Mouse (Mus musculus) lung, adult 2 months (tissue): Measurements from ENCODE around the gene Tcl1b1. TPM values are rescaled to one million over a fixed set of nuclear protein-coding genes. Genes with fewer than 3 reads are reported as not detected.
A peak's percentile ranks its signal among the peaks of the same experiment; 100 is the strongest.
"Not testable (repeated sequence)": the region's sequence is repeated elsewhere in the genome, so short reads cannot be mapped to it uniquely, and the experiment has no call there.

Source experiments
- DNase-seq: peaks from one replicate; pipeline ENCODE4 v3.0.0; 2022
- H3K4me1 ChIP-seq: fragments of 200-500 bp; 2 replicates; pipeline ENCODE4 v1.6.1; 2011; ENCODE audit warnings: low read length; ENCODE audit not compliant: control insufficient read depth, insufficient read depth
- H3K4me3 ChIP-seq: fragments of 200-500 bp; replicated peaks from 2 replicates; pipeline ENCODE3; 2011; ENCODE audit warnings: low read depth, mild to moderate bottlenecking, control low read depth, low read length; ENCODE audit errors: extremely low read depth
- CTCF ChIP-seq: fragments of 200-500 bp; IDR thresholded peaks from 2 replicates; pipeline ENCODE4 v1.5.1; 2011; ENCODE audit warnings: mild to moderate bottlenecking, low read length, control low read depth; ENCODE audit not compliant: insufficient read depth
- POLR2A ChIP-seq: fragments of 200-500 bp; IDR thresholded peaks from 2 replicates; pipeline ENCODE4 v1.6.1; 2011; ENCODE audit warnings: low read depth, mild to moderate bottlenecking, control low read depth, low read length, borderline replicate concordance; ENCODE audit errors: extremely low read depth
- WGBS: fragments of 180-500 bp; shearing (Covaris S2); methylation state at CpG from one replicate; pipeline ENCODE4 v1.1.7; 2018; 5-methylcytosine and 5-hydroxymethylcytosine counted together
- polyA plus RNA-seq: library from polyadenylated mRNA; depleted of rRNA; stranded (reverse); fragments of >200 nt; gene quantifications from 2 replicates; pipeline ENCODE4 v1.2.3, GENCODE M21; 2012

The Tcl1b1 gene
- polyA plus RNA-seq, 1 experiment = not detected

- TF ChIP-seq CTCF = no peak
- TF ChIP-seq POLR2A = no peak
- H3K4me1 ChIP-seq = no peaks in the 10 kb centered on the region
- no peak overlapping the region for H3K4me3 ChIP-seq
- WGBS = 91% methylated on average over 3 of the region's 3 CpGs
- DNase-seq = no peak
These were observed 16.4 kb upstream of the Tcl1b1 start for GRCm38 (mm10) chr12:105143096-105143495.

GRCm38 (mm10) chr12:105144928-105145327 lies 14.6 kb upstream of the Tcl1b1 start:
- not testable (repeated sequence) for DNase-seq, H3K4me1 ChIP-seq, H3K4me3 ChIP-seq
- WGBS = 13% methylated on average over 1 of the region's 1 CpGs

GRCm38 (mm10) chr12:105145714-105146113 lies 13.8 kb upstream of the Tcl1b1 start, which contains the start of gene Tcl1b2:
Gene Tcl1b2 (plus strand): TSS chr12:105146014.
- DNase-seq = no peak
- TF ChIP-seq CTCF (no peak), POLR2A (no peak)
- Histone ChIP-seq H3K4me3 (no peak within 1 kb of the TSS), H3K4me1 (no peaks in the 10 kb centered on the region)
- WGBS = 57% methylated on average over 3 of the region's 3 CpGs

GRCm38 (mm10) chr12:105155286-105155685 lies 4.2 kb upstream of the Tcl1b1 start:
- 42% methylated on average over 4 of the region's 4 CpGs for WGBS
- DNase-seq, H3K4me1 ChIP-seq, H3K4me3 ChIP-seq: not testable (repeated sequence)

GRCm38 (mm10) chr12:105158842-105159241 lies 648 bp upstream of the Tcl1b1 start:
- Histone ChIP-seq H3K4me1 (no peaks in the 10 kb centered on the region), H3K4me3 (no peak overlapping the region)
- no peak for TF ChIP-seq POLR2A
- TF ChIP-seq CTCF = no peak
- 44% methylated on average over 6 of the region's 6 CpGs for WGBS
- DNase-seq = no peak

- WGBS = 45% methylated on average over 3 of the region's 3 CpGs
- Histone ChIP-seq H3K4me3 (no peak overlapping the region), H3K4me1 (no peaks in the 10 kb centered on the region)
- no peak for TF ChIP-seq POLR2A
- no peak for DNase-seq
These were observed 7.2 kb downstream of the Tcl1b1 start for GRCm38 (mm10) chr12:105166734-105167133.

- TF ChIP-seq CTCF = no peak
- no peak for TF ChIP-seq POLR2A
- Histone ChIP-seq H3K4me3 (no peak overlapping the region), H3K4me1 (no peaks in the 10 kb centered on the region)
- WGBS = 60% methylated on average over 2 of the region's 2 CpGs
- DNase-seq = no peak
These were observed 13.9 kb downstream of the Tcl1b1 start for GRCm38 (mm10) chr12:105173366-105173765.

GRCm38 (mm10) chr12:105174318-105174717 lies 14.8 kb downstream of the Tcl1b1 start:
- not testable (repeated sequence) for H3K4me3 ChIP-seq, H3K4me1 ChIP-seq
- 17% methylated on average over 2 of the region's 2 CpGs for whole genome bisulfite sequencing
- DNase-seq = peak; percentile 46

GRCm38 (mm10) chr12:105176044-105176443 lies 16.6 kb downstream of the Tcl1b1 start, which contains the start of gene Tcl1b5:
Gene Tcl1b5 (plus strand): TSS chr12:105176344.
- not testable (repeated sequence) for DNase-seq, H3K4me3 ChIP-seq, H3K4me1 ChIP-seq
- 56% methylated on average over 3 of the region's 3 CpGs for WGBS

- H3K4me1 ChIP-seq, H3K4me3 ChIP-seq, DNase-seq: not testable (repeated sequence)
- 47% methylated on average over 4 of the region's 4 CpGs for WGBS
These were observed 21.7 kb downstream of the Tcl1b1 start for GRCm38 (mm10) chr12:105181040-105181644.

GRCm38 (mm10) chr12:105188980-105189379 lies 29.5 kb downstream of the Tcl1b1 start:
- 35% methylated on average over 2 of the region's 2 CpGs for WGBS
- DNase-seq = peak; percentile 3

GRCm38 (mm10) chr12:105190743-105191142 lies 31.3 kb downstream of the Tcl1b1 start, which contains the start of gene Tcl1b3:
Gene Tcl1b3 (plus strand): TSS chr12:105191043.
- not testable (repeated sequence) for H3K4me3 ChIP-seq, H3K4me1 ChIP-seq, DNase-seq
- WGBS = 90% methylated on average over 6 of the region's 6 CpGs

More at GRCm38 (mm10) chr12:105188980-105189379, 29.5 kb downstream of the Tcl1b1 start:
- H3K4me1 ChIP-seq, H3K4me3 ChIP-seq: not testable (repeated sequence)
- TF ChIP-seq CTCF = 0 out of 2 replicates have a peak, but pooled peaks have one; percentile 1

- not testable (repeated sequence) for H3K4me1 ChIP-seq, DNase-seq, H3K4me3 ChIP-seq
- WGBS = 62% methylated on average over 7 of the region's 7 CpGs
These were observed 40.4 kb downstream of the Tcl1b1 start for GRCm38 (mm10) chr12:105199684-105200497.

GRCm38 (mm10) chr12:105201657-105202056 lies 42.2 kb downstream of the Tcl1b1 start, which contains the start of gene Tcl1b4:
Gene Tcl1b4 (plus strand): TSS chr12:105201957.
- not testable (repeated sequence) for H3K4me1 ChIP-seq, H3K4me3 ChIP-seq, DNase-seq
- WGBS = 69% methylated on average over 1 of the region's 1 CpGs
